Mouse (Mus musculus) bone marrow macrophage, adult 2 months (primary cell): ENCODE measurements around the gene B9d2.

Experiments
- CTCF ChIP-seq: IDR thresholded peaks from 2 replicates; pipeline ENCODE4 v1.5.1; 2012; ENCODE audit warnings: low read depth, mild to moderate bottlenecking, low read length, moderate library complexity
- POLR2A ChIP-seq: IDR thresholded peaks from 2 replicates; pipeline ENCODE4 v1.6.1; 2012; ENCODE audit warnings: mild to moderate bottlenecking, low read depth, low read length, borderline replicate concordance

DNA sequence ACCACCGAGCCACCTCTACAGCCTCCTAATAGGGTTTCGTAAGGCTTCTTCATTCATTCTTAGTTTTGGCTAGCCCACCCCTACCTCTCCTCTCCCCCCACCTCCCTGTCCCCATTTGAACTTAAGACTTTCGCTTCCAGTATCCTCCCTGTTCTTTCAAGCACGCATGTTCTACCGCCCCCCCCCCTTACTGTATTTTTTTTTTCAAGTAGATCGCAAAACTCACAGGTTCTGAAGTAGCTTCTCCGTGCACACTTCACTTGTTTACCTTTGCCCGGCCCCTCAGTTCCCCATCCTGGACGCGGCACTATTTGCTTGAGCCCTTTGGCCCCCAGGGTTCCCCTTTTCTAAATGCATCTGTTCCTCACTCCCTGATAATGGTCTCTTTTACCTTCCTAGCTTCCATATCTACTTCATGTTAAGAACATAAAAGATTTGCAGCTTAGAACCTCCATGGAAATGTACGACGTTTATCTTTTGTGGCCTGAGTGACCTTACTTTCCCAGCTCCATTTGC, 28.3 kb upstream of the B9d2 start:
- TF ChIP-seq CTCF (0 out of 2 replicates have a peak, but pooled peaks have one; percentile 1), POLR2A (no peak)
